Mouse (Mus musculus) embryonic facial prominence, embryonic 11.5 days (tissue): ENCODE measurements around the gene Tll1. TPM values are rescaled to one million over a fixed set of nuclear protein-coding genes. Genes with fewer than 3 reads are reported as not detected.

ENCODE experiments used
- ATAC-seq: fragments of 200-750 bp; cut with Nextera tagmentation; replicated peaks from 2 replicates; pipeline ENCODE4 v1.8.0; 2017; ENCODE audit warnings: low read depth; ENCODE audit not compliant: insufficient number of reproducible peaks, low FRiP score, low TSS enrichment
- DNase-seq: peaks from one replicate; pipeline ENCODE4 v3.0.0-alpha.2; 2015; ENCODE audit warnings: low spot score
- H3K27ac ChIP-seq: fragments of 300-500 bp; sonication (generic); replicated peaks from 2 replicates; pipeline ENCODE4 v1.5.1; 2014; ENCODE audit warnings: mild to moderate bottlenecking, low read depth, low read length, control low read depth
- H3K27me3 ChIP-seq: fragments of 300-500 bp; sonication (generic); 2 replicates; pipeline ENCODE4 v1.6.1; 2014; ENCODE audit warnings: mild to moderate bottlenecking, low read length, moderate library complexity, mixed read lengths; ENCODE audit not compliant: control insufficient read depth, insufficient read depth
- H3K36me3 ChIP-seq: fragments of 300-500 bp; sonication (generic); replicated peaks from 2 replicates; pipeline ENCODE4 v1.6.1; 2014; ENCODE audit warnings: low read depth, mild to moderate bottlenecking, low read length, moderate library complexity, mixed read lengths; ENCODE audit not compliant: control insufficient read depth, insufficient read depth
- H3K4me1 ChIP-seq: fragments of 300-500 bp; sonication (generic); 2 replicates; pipeline ENCODE4 v1.6.1; 2014; ENCODE audit warnings: low read length, mixed read lengths; ENCODE audit not compliant: control insufficient read depth, insufficient read depth
- H3K4me2 ChIP-seq: fragments of 300-500 bp; sonication (generic); 2 replicates; pipeline ENCODE4 v1.6.1; 2014; ENCODE audit warnings: low read depth, mild to moderate bottlenecking, control low read depth, low read length, moderate library complexity
- H3K4me3 ChIP-seq: fragments of 300-500 bp; sonication (generic); 2 replicates; pipeline ENCODE4 v1.5.1; 2014; ENCODE audit warnings: low read depth, low read length, control low read depth
- H3K9ac ChIP-seq: fragments of 300-500 bp; sonication (generic); replicated peaks from 2 replicates; pipeline ENCODE4 v1.6.1; 2014; ENCODE audit warnings: mild to moderate bottlenecking, control low read depth, low read length
- H3K9me3 ChIP-seq: fragments of 300-500 bp; sonication (generic); replicated peaks from 2 replicates; pipeline ENCODE4 v1.6.1; 2016; ENCODE audit warnings: mild to moderate bottlenecking, low read length, inconsistent platforms, mixed read lengths; ENCODE audit not compliant: control insufficient read depth
- WGBS: fragments of 180-500 bp; shearing (Covaris S2); extraction: QIAGEN DNeasy Blood & Tissue Kit; methylation state at CpG from one replicate; pipeline ENCODE4 v1.1.7; 2014; 5-methylcytosine and 5-hydroxymethylcytosine counted together
- polyA plus RNA-seq: library from polyadenylated mRNA; unstranded; fragments of >200 nt; fragmentation: Nextera tagmentation; extraction: Ambion mirVana; gene quantifications from 2 replicates; pipeline ENCODE4 v1.2.1, GENCODE M21; 2014

The Tll1 gene
- 1.8 and 2.1 TPM in 2 replicates for polyA plus RNA-seq

DNA sequence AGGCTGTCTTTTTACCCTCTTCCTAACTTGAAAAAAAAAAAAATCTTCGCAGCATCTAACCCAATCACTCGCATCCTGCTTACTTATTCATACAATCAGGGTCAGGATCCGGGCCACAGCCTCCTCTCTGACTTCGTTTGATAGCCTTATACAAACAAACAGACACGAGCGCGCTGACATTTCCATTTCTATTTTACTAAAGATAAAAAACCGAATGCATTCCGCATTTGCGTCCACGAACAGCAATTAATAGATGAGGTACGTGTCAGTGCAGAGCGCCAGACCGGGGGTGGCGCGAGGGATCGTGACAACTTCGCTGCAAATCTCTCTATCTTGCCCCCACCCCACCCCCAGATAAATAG, at the start of gene Tll1:
Gene Tll1, minus strand, starts transcription at position 248 of the 362 bp plus-strand sequence.
- ATAC-seq = peak; percentile 5; the same call in 1 of the 2 replicates
- Histone ChIP-seq H3K9me3 (no peaks in the 10 kb centered on the region), H3K9ac (peak within 1 kb of the TSS; percentile 62), H3K4me2 (peak within 1 kb of the TSS; percentile 98), H3K27ac (no peak within 1 kb of the TSS), H3K36me3 (no peaks in the 10 kb centered on the region), H3K4me3 (peak within 1 kb of the TSS; percentile 60), H3K27me3 (no peaks in the 10 kb centered on the region), H3K4me1 (no peaks in the 10 kb centered on the region)
- 0% methylated on average over 18 of the region's 18 CpGs for WGBS
- no peak for DNase-seq

DNA sequence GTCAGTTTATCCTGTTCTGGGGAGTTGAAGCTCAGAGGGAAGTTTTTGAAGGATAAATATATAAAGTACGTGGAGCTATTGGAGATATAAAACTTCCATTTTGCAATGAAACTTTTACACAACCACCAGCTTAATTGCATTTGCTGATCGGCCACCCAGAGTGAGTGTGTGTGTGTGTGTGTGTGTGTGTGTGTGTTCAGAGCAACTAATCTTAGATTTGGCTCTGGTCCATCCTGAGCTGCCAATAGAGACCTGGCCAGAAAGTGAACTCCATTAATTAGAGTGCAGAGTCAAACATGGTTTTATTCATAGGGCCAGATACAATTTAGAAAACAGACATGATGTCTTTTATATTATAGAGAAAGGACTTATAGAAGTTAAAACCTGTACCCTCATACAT, 32.6 kb upstream of the Tll1 start:
- H3K27me3 ChIP-seq = no peaks in the 10 kb centered on the region
- no peak for ATAC-seq
- H3K4me2 ChIP-seq = no peak overlapping the region
- WGBS = 93% methylated on average over 2 of the region's 2 CpGs
- H3K27ac ChIP-seq = no peak overlapping the region
- no peaks in the 10 kb centered on the region for H3K4me1 ChIP-seq
- no peak overlapping the region for H3K9ac ChIP-seq
- H3K36me3 ChIP-seq = no peaks in the 10 kb centered on the region
- H3K4me3 ChIP-seq = no peak overlapping the region
- no peak for DNase-seq
- no peaks in the 10 kb centered on the region for H3K9me3 ChIP-seq

DNA sequence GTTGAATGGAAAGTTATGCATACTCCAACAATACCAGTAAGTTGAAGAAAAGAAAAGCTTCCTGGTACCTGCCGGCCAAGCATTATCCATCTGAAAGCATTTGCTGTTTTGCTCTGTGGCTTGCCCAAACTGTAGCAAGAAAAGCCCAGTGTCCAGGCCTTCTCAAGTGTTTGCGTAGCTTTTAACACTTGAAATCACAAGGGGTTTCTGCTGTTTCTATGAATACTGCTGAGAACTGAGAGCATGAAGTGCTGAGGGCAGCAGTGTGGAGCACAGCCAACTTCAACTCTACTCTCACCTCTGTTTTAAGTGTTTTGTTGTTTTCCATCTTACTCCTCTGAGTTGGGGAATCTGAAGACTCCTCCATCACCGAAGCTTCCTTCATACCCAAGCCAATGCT, 15.5 kb upstream of the Tll1 start:
- H3K4me1 ChIP-seq = no peaks in the 10 kb centered on the region
- ATAC-seq = no peak
- H3K27me3 ChIP-seq = no peaks in the 10 kb centered on the region
- no peak overlapping the region for H3K4me3 ChIP-seq
- H3K9ac ChIP-seq = no peak overlapping the region
- no peak overlapping the region for H3K4me2 ChIP-seq
- WGBS = 90% methylated on average over 3 of the region's 3 CpGs
- no peak for DNase-seq
- no peaks in the 10 kb centered on the region for H3K36me3 ChIP-seq
- no peak overlapping the region for H3K27ac ChIP-seq
- no peaks in the 10 kb centered on the region for H3K9me3 ChIP-seq

DNA sequence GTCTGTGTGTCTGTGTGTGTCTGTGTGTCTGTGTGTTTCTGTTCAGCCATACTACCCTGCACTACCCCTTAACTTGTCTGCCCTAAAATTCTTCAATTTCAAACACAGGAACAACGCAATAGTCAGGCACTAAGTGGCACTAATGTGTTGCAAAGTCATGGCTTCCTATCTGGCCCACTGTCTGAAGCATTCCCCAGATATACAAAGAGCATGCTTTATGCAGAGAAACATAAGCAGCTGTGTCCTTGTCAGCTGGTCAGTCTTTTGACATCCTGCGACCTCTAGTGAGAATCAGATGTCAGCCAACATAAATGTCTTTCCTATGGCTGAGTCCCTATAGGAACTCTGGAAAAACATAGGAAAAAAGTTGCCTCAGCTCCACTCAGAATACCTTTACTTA, 11.6 kb upstream of the Tll1 start:
- no peak overlapping the region for H3K4me3 ChIP-seq
- H3K4me2 ChIP-seq = no peak overlapping the region
- ATAC-seq (0 out of 2 replicates have a peak, but pooled peaks have one; percentile 18), DNase-seq (peak; percentile 35)
- 26% methylated on average over 2 of the region's 2 CpGs for WGBS
- H3K27ac ChIP-seq = no peak overlapping the region
- H3K9me3 ChIP-seq = no peaks in the 10 kb centered on the region
- no peak overlapping the region for H3K9ac ChIP-seq
- H3K36me3 ChIP-seq = no peaks in the 10 kb centered on the region
- no peaks in the 10 kb centered on the region for H3K27me3 ChIP-seq
- H3K4me1 ChIP-seq = no peaks in the 10 kb centered on the region

DNA sequence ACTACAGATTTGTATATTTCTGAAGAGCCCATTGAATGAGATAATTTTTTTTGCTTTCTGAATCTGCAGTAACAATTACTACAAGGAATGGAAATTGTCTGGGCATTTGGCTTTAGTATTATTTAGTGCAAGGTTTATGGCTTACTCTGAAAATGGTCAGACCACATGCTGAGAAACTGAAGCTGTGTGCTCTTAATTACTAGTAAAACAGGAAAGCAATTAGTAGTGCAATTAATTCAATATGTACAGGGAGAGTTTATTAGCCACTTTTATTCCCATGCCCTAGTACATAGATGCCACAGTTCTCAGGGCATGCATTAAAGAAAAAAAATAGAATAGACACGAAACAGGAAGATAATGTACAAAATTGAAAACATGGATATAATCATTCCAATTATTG, 10.2 kb upstream of the Tll1 start:
- no peak for ATAC-seq
- 65% methylated on average over 1 of the region's 1 CpGs for WGBS

DNA sequence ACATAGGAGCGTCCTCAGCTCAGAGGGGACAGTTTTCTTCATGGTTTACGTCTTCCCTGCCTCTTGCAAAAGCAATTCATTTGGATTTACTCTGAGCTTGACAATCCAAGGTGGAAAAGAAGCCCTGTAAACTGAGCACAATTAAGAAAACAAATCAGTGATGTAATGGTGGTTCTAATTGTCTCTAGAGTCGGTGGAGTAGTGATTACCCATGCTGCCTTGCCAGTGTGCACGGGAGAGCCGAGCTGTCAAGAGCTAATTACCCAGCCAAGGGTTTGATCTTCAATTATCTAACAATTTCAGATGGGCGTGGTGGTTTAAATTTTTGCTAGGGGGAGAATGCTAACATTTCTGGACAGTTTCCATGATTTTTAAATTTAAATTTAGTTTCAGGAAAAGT, 9.3 kb upstream of the Tll1 start:
- no peak overlapping the region for H3K27ac ChIP-seq
- H3K9me3 ChIP-seq = no peaks in the 10 kb centered on the region
- no peak overlapping the region for H3K9ac ChIP-seq
- no peaks in the 10 kb centered on the region for H3K4me1 ChIP-seq
- no peaks in the 10 kb centered on the region for H3K36me3 ChIP-seq
- no peaks in the 10 kb centered on the region for H3K27me3 ChIP-seq
- no peak overlapping the region for H3K4me2 ChIP-seq
- DNase-seq = no peak
- WGBS = 40% methylated on average over 6 of the region's 6 CpGs
- ATAC-seq = no peak
- no peak overlapping the region for H3K4me3 ChIP-seq

More for the DNA sequence above, 10.2 kb upstream of the Tll1 start:
- H3K27me3 ChIP-seq = no peaks in the 10 kb centered on the region
- H3K9ac ChIP-seq = no peak overlapping the region
- H3K36me3 ChIP-seq = no peaks in the 10 kb centered on the region
- no peaks in the 10 kb centered on the region for H3K9me3 ChIP-seq
- no peak overlapping the region for H3K4me2 ChIP-seq
- H3K4me1 ChIP-seq = no peaks in the 10 kb centered on the region
- no peak for DNase-seq
- no peak overlapping the region for H3K4me3 ChIP-seq
- no peak overlapping the region for H3K27ac ChIP-seq

DNA sequence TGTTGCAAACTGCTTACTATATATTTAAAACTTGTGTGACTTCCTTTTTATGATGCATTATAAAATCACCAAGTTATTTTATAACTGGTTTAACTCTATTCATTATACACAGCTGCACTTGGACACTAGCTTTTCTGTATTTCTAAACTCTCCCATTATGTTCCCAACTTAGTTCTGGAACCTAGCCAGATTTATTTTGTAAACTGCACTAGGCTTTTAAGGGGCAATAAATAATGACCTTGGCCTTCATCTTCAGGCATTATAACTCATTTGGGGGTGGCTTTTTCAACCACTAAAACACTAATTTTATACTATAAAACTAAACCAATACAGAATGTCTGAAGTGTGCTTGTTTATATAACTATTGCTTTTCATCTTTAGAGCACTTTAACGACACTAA, 8.8 kb upstream of the Tll1 start:
- Histone ChIP-seq H3K4me1 (no peaks in the 10 kb centered on the region), H3K4me3 (no peak overlapping the region), H3K9me3 (no peaks in the 10 kb centered on the region), H3K4me2 (no peak overlapping the region), H3K27me3 (no peaks in the 10 kb centered on the region), H3K36me3 (no peaks in the 10 kb centered on the region), H3K27ac (no peak overlapping the region), H3K9ac (no peak overlapping the region)
- DNase-seq = no peak
- 67% methylated on average over 1 of the region's 1 CpGs for WGBS
- no peak for ATAC-seq

DNA sequence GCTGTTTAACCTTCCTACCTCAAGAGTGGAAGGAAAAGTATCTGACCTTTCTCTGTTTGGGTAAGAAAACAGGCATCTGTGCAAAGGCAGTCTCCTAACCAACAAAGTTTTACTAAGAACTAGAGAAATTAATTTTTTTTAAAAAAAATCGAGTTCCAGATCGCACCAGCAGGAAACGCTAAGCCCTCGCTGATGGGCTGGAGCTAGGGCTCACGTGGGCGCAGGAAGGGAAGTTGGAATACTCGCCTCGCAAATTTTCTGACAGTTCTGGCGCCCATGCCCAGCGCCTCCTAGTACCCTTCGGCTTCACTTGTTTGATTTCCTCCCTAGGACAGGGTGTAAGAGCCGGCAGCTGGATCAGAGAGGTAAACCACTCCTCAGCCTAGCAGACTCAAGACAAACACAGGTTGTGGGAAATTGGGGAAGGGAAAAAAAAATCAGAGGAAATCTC, 365 bp upstream of the Tll1 start:
- Histone ChIP-seq H3K4me1 (no peaks in the 10 kb centered on the region), H3K9ac (peak overlapping the region; percentile 13; the same call in 1 of the 2 replicates), H3K9me3 (no peaks in the 10 kb centered on the region), H3K4me2 (peak overlapping the region; percentile 98), H3K27ac (no peak overlapping the region), H3K27me3 (no peaks in the 10 kb centered on the region), H3K4me3 (peak overlapping the region; percentile 60), H3K36me3 (no peaks in the 10 kb centered on the region)
- DNase-seq (peak; percentile 75), ATAC-seq (no peak)
- 2% methylated on average over 12 of the region's 12 CpGs for WGBS
